Mouse (Mus musculus): Measurements from ENCODE around the gene Klhdc4.

DNA sequence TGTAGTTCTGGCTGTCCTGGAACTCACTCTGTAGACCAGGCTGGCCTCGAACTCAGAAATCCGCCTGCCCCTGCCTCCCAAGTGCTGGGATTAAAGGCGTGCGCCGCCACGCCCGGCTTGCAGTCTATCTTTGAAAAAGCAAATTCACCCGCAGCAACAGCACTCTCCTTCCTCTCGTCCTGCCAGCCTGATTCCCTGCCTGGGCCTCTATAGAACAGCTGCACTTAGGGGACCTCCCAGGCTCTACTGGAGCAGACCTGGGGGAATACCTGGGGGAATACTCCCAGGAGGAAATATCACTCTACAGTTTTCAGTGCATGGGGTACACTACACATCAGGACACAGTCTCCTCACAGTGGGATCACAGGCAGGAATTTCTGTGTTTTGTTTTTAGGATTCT, 19.9 kb upstream of the Klhdc4 start:
- TF ChIP-seq CTCF (IDR thresholded peaks at IDR 0.05; ENCODE audit: low read depth) = no peak
- no peak for TF ChIP-seq EP300 (optimal IDR thresholded peaks at IDR 0.05)
